Mouse (Mus musculus): ENCODE data around the gene Trpc4.

Trpc4 gene

GRCm38 (mm10) chr3:54269180-54269579 lies 113.3 kb downstream of the Trpc4 start:
- DNase-seq (ENCODE audit: low spot score in 2 of 2): no peak

- DNase-seq (ENCODE audit: low spot score in 2 of 2): no peak
Observed at GRCm38 (mm10) chr3:54274651-54275050, 118.8 kb downstream of the Trpc4 start.

- DNase-seq (ENCODE audit: low spot score in 2 of 2): no peak
Observed at GRCm38 (mm10) chr3:54289731-54290130, 133.9 kb downstream of the Trpc4 start.

GRCm38 (mm10) chr3:54310604-54311003 lies 154.8 kb downstream of the Trpc4 start:
- DNase-seq (ENCODE audit: low spot score in 2 of 2): no peak

GRCm38 (mm10) chr3:54314055-54314454 lies 158.2 kb downstream of the Trpc4 start:
- DNase-seq (ENCODE audit: low spot score in 2 of 2): no peak

GRCm38 (mm10) chr3:54352891-54353652 lies 197.2 kb downstream of the Trpc4 start:
- peak; percentile 0 to 30 for DNase-seq (ENCODE audit: low spot score in 2 of 2)

- DNase-seq (ENCODE audit: low spot score in 2 of 2): no peak
Observed at GRCm38 (mm10) chr3:54357561-54357960, 201.7 kb downstream of the Trpc4 start.

GRCm38 (mm10) chr3:54358463-54359189 lies 202.8 kb downstream of the Trpc4 start:
- no peak for DNase-seq (ENCODE audit: low spot score in 2 of 2)

GRCm38 (mm10) chr3:54360897-54361296 lies 205.1 kb downstream of the Trpc4 start, which contains the start of gene Postn:
TSS of gene Postn (plus strand) at chr3:54361109.
- no peak for DNase-seq (ENCODE audit: low spot score in 2 of 2)

- no peak for DNase-seq (ENCODE audit: low spot score in 2 of 2)
Observed at GRCm38 (mm10) chr3:54361656-54362055, 205.8 kb downstream of the Trpc4 start.

All from natural killer cell, adult 2 months (primary cell).